Mouse (Mus musculus): ENCODE measurements at regions not wholly inside any gene's neighbourhood (a gene's known extent, or its start where the extent isn't known, plus 50 kb on each side); places are given as distances from the start of the nearest gene placed in this dataset.

DNA sequence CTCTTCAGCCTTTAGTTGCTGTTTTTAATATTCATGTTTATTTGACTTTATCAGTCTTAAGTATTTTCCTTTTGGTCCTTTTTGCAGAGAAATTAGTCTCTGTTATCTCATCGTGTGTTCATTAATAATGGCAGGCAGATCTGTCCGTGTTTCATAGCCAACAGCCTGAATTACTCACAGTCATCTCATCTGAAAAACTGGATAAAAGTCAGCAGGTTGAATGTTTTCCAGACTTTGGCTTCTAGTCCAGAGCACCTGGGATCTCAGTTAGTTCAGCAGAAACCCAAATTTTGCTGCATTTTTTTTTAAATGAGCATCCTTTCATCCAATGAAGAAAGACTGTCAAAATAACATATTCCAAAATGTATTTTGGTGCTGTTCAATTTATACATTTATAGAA lies 224.3 kb downstream of the Btg1 start:
- no peak for TF ChIP-seq CTCF (IDR thresholded peaks at IDR 0.05; ENCODE audit: insufficient read depth, low read length)
- no peak for TF ChIP-seq POLR2A (IDR thresholded peaks at IDR 0.05; ENCODE audit: borderline replicate concordance, extremely low read depth, low read depth, low read length)

Measured in lung, adult 2 months (tissue).